Mouse (Mus musculus): Measurements from ENCODE around the gene Nrcam. TPM values are rescaled to one million over a fixed set of nuclear protein-coding genes. Genes with fewer than 3 reads are reported as not detected.

The Nrcam gene
- polyA plus RNA-seq, 1 experiment from 2014 or later, result 0.20 TPM

DNA sequence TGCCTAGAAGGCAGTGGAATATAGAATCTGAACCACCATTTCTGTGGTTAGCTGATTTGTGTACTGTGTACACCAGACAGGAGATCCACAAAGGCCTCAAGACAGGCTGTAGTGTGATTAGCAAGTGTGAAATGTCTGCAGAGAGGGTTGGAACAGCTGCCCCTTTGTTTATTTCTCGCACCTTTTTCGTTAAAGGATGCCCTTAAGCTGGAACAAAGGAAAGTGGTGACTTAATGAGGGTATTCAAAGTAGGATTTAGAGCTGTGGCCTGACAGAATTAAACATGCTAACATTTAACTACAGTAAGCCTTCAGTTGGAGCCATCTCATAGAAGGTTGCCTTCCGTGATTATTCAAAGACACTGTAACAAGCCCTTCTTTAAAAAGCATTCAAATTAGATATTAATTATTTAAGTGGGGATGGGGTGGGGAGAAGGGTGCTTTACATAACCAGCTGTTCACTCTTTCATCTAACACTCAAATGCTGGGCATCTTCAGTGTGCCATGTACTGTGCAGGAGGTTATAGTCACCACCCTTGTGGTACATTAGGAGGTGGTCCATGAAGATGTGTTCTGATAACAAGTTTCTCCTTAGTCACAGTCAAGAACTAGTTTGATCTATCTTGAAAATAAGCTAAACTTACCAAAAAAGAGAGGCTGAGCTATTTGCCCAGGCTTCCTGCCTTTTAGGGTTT, 75.2 kb downstream of the Nrcam start:
- H3K27me3 ChIP-seq, result no peaks in the 10 kb centered on the region
- ATAC-seq (ENCODE audit: insufficient read depth), result no peak
- 38% methylated on average over 3 of the region's 3 CpGs for WGBS (ENCODE audit: insufficient replicate concordance)

DNA sequence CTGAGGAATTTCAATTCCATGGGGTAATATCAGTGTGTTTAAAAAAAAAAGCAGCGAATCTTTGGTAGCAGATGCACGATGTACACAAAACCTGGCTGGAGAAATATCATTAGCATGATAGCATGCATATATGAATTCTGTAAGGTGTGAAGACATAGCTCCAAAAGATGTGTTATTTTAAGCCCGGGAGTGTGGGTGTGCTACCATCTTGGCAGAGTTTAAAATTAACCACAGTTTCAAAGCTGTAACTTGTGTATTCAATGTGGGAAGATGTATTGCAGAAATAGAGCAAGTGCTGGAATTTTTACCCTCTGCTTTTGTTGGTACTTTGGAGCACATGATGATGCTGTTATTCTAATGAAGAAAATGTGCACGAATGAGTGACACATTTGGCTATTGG, 81.1 kb downstream of the Nrcam start:
- ATAC-seq (ENCODE audit: insufficient read depth), result no peak
- Histone ChIP-seq H3K9ac (no peak overlapping the region), H3K4me1 (replicated peaks) (no peaks in the 10 kb centered on the region), H3K4me2 (no peak overlapping the region), H3K9me3 (replicated peaks) (no peaks in the 10 kb centered on the region), H3K27me3 (no peaks in the 10 kb centered on the region), H3K36me3 (replicated peaks) (no peaks in the 10 kb centered on the region), H3K4me3 (replicated peaks) (no peak overlapping the region), H3K27ac (replicated peaks) (no peak overlapping the region)
- WGBS (ENCODE audit: insufficient replicate concordance), result 67% methylated on average over 4 of the region's 4 CpGs

More for the DNA sequence above, 75.2 kb downstream of the Nrcam start:
- Histone ChIP-seq H3K4me3 (replicated peaks) (no peak overlapping the region), H3K27ac (replicated peaks) (no peak overlapping the region), H3K9me3 (replicated peaks) (no peaks in the 10 kb centered on the region), H3K36me3 (replicated peaks) (no peaks in the 10 kb centered on the region), H3K4me2 (no peak overlapping the region), H3K9ac (no peak overlapping the region), H3K4me1 (replicated peaks) (no peaks in the 10 kb centered on the region)

- H3K9me3 ChIP-seq (replicated peaks), result no peaks in the 10 kb centered on the region
- no peaks in the 10 kb centered on the region for H3K4me1 ChIP-seq (replicated peaks)
- ATAC-seq (ENCODE audit: insufficient read depth), result no peak
- no peak overlapping the region for H3K4me3 ChIP-seq (replicated peaks)
- no peaks in the 10 kb centered on the region for H3K27me3 ChIP-seq
- no peaks in the 10 kb centered on the region for H3K36me3 ChIP-seq (replicated peaks)
- no peak overlapping the region for H3K4me2 ChIP-seq
- H3K27ac ChIP-seq (replicated peaks), result no peak overlapping the region
- 35% methylated on average over 3 of the region's 3 CpGs for WGBS (ENCODE audit: insufficient replicate concordance)
- no peak overlapping the region for H3K9ac ChIP-seq
Measured at GRCm38 (mm10) chr12:44411031-44411430, 82.3 kb downstream of the Nrcam start.

- Histone ChIP-seq H3K4me3 (replicated peaks) (no peak overlapping the region), H3K4me2 (no peak overlapping the region), H3K27ac (replicated peaks) (no peak overlapping the region), H3K4me1 (replicated peaks) (no peaks in the 10 kb centered on the region), H3K27me3 (no peaks in the 10 kb centered on the region), H3K36me3 (replicated peaks) (no peaks in the 10 kb centered on the region), H3K9me3 (replicated peaks) (no peaks in the 10 kb centered on the region), H3K9ac (no peak overlapping the region)
- ATAC-seq (ENCODE audit: insufficient read depth), result no peak
- WGBS (ENCODE audit: insufficient replicate concordance), result 51% methylated on average over 4 of the region's 4 CpGs
Measured at GRCm38 (mm10) chr12:44422154-44422866, 93.6 kb downstream of the Nrcam start.

DNA sequence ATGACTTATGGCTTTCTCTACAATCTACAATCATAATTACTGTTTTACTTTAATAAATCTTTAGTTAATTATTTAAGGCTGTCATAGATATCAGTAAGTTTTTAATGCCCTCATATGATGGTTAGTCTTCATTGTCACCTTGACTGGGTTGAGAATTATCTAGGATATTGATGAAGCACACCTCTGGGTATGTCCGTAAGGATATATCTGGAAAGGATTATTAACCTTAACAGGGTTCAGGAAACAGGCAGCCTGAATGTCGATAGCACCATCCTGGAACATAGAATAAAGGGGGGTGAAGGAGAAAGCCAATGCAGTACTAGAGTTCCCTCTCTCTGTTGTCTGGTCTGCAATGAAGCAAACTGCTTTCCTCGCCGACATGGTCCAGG, 94.2 kb downstream of the Nrcam start:
- Histone ChIP-seq H3K27me3 (no peaks in the 10 kb centered on the region), H3K9ac (no peak overlapping the region), H3K4me1 (replicated peaks) (no peaks in the 10 kb centered on the region), H3K4me2 (no peak overlapping the region), H3K27ac (replicated peaks) (no peak overlapping the region), H3K4me3 (replicated peaks) (no peak overlapping the region), H3K9me3 (replicated peaks) (no peaks in the 10 kb centered on the region), H3K36me3 (replicated peaks) (no peaks in the 10 kb centered on the region)
- ATAC-seq (ENCODE audit: insufficient read depth), result no peak
- WGBS (ENCODE audit: insufficient replicate concordance), result 60% methylated on average over 4 of the region's 4 CpGs

DNA sequence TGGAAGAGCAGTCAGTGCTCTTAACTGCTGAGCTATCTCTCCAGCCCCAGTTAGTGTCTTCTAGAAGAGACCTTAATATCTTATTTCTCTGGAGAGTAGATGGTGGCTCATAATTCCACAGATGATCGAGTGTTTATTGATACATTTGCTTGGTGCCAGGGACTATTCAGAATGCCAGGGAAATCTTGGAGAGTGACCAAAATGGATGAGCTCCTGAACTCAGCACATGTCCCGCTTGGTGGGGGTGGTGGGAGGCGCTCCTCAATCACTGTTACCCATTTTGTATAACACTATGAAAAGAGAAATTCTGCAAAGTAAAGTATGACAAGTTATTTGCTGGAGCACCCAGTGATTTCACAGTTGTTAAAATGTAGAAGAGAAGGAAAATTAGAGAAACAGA, 95.3 kb downstream of the Nrcam start:
- H3K36me3 ChIP-seq (replicated peaks), result no peaks in the 10 kb centered on the region
- 46% methylated on average over 3 of the region's 3 CpGs for WGBS (ENCODE audit: insufficient replicate concordance)
- no peak overlapping the region for H3K9ac ChIP-seq
- no peak for ATAC-seq (ENCODE audit: insufficient read depth)
- H3K27me3 ChIP-seq, result no peaks in the 10 kb centered on the region
- no peak overlapping the region for H3K4me2 ChIP-seq
- H3K4me1 ChIP-seq (replicated peaks), result no peaks in the 10 kb centered on the region
- H3K4me3 ChIP-seq (replicated peaks), result no peak overlapping the region
- no peak overlapping the region for H3K27ac ChIP-seq (replicated peaks)
- H3K9me3 ChIP-seq (replicated peaks), result no peaks in the 10 kb centered on the region

- no peak overlapping the region for H3K4me2 ChIP-seq
- H3K9ac ChIP-seq, result no peak overlapping the region
- no peak overlapping the region for H3K27ac ChIP-seq (replicated peaks)
- H3K4me1 ChIP-seq (replicated peaks), result no peaks in the 10 kb centered on the region
- H3K4me3 ChIP-seq (replicated peaks), result no peak overlapping the region
- no peak for ATAC-seq (ENCODE audit: insufficient read depth)
- H3K27me3 ChIP-seq, result no peaks in the 10 kb centered on the region
- WGBS (ENCODE audit: insufficient replicate concordance), result 7% methylated on average over 6 of the region's 6 CpGs
- no peaks in the 10 kb centered on the region for H3K36me3 ChIP-seq (replicated peaks)
- H3K9me3 ChIP-seq (replicated peaks), result no peaks in the 10 kb centered on the region
Measured at GRCm38 (mm10) chr12:44425040-44425439, 96.4 kb downstream of the Nrcam start.

GRCm38 (mm10) chr12:44430335-44430734, 101.7 kb downstream of the Nrcam start:
- no peak overlapping the region for H3K27ac ChIP-seq (replicated peaks)
- H3K4me3 ChIP-seq (replicated peaks), result no peak overlapping the region
- 64% methylated on average over 6 of the region's 6 CpGs for WGBS (ENCODE audit: insufficient replicate concordance)
- H3K4me2 ChIP-seq, result no peak overlapping the region
- no peak overlapping the region for H3K9ac ChIP-seq
- ATAC-seq (ENCODE audit: insufficient read depth), result no peak
- no peaks in the 10 kb centered on the region for H3K27me3 ChIP-seq
- no peaks in the 10 kb centered on the region for H3K4me1 ChIP-seq (replicated peaks)
- H3K36me3 ChIP-seq (replicated peaks), result no peaks in the 10 kb centered on the region
- H3K9me3 ChIP-seq (replicated peaks), result no peaks in the 10 kb centered on the region

GRCm38 (mm10) chr12:44430996-44431395, 102.3 kb downstream of the Nrcam start:
- ATAC-seq (ENCODE audit: insufficient read depth), result no peak
- Histone ChIP-seq H3K4me3 (replicated peaks) (no peak overlapping the region), H3K4me2 (no peak overlapping the region), H3K27me3 (no peaks in the 10 kb centered on the region), H3K9me3 (replicated peaks) (no peaks in the 10 kb centered on the region), H3K9ac (no peak overlapping the region), H3K4me1 (replicated peaks) (no peaks in the 10 kb centered on the region), H3K27ac (replicated peaks) (no peak overlapping the region), H3K36me3 (replicated peaks) (no peaks in the 10 kb centered on the region)
- 69% methylated on average over 7 of the region's 7 CpGs for WGBS (ENCODE audit: insufficient replicate concordance)

DNA sequence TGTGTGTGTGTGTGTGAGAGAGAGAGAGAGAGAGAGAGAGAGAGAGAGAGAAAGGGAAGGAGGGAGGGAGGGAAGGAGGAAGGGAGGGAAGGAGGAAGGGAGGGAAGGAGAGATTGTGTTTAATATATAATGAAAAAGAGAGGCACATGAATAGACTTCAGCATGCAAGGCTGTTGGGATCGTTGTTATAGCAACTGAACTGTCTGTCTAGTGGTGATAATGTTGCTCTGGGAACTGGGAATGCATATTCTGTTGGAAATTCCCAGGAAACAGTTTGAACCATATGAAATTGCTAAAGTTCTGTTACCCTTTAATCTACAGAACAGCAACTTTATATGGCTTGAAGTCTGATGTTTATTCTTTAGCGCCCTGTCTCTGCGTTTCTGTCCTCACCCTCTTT, 104.0 kb downstream of the Nrcam start:
- Histone ChIP-seq H3K9me3 (replicated peaks) (no peaks in the 10 kb centered on the region), H3K4me2 (no peak overlapping the region), H3K27ac (replicated peaks) (no peak overlapping the region), H3K27me3 (no peaks in the 10 kb centered on the region), H3K4me3 (replicated peaks) (no peak overlapping the region), H3K9ac (no peak overlapping the region), H3K4me1 (replicated peaks) (no peaks in the 10 kb centered on the region), H3K36me3 (replicated peaks) (no peaks in the 10 kb centered on the region)
- ATAC-seq (ENCODE audit: insufficient read depth), result no peak
- 72% methylated on average over 3 of the region's 3 CpGs for WGBS (ENCODE audit: insufficient replicate concordance)

DNA sequence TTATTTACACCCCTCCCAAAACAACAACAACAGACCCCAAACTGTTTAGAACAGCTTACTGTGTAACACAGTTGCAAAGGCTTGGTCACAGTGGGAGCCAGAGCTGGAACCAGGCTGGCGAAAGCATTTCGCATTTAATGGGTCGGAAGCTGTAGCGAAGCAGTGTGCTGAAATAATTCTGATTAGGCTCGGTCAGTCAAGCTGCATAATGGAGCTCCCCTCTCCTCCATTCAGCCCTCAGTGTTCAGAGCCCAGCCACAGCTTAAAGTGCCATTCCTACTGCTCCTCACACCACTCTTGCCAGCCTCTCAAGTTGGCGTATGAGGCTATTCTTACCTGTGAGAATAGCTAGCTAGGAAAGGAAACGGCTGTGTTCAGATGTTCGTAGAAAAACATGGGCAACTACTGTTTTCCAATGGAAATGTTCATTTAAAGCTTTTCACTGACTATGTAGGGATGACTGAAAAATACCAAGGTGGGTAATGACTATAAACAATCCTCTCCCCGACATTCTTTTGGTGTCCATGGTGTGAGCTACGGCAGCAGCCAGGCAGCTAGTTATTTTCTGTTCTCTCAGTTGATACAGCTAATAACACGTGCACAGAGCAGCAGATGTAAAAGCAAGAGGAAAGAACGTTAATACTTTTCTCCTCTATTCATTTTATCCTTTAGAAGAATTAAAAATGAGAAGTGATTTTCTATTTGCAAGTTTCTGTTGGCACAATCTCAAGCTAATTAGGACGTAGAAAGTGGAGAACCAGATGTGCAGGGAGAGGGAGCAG, 108.6 kb downstream of the Nrcam start:
- no peaks in the 10 kb centered on the region for H3K4me1 ChIP-seq (replicated peaks)
- no peaks in the 10 kb centered on the region for H3K9me3 ChIP-seq (replicated peaks)
- H3K27me3 ChIP-seq, result no peaks in the 10 kb centered on the region
- H3K27ac ChIP-seq (replicated peaks), result no peak overlapping the region
- no peak overlapping the region for H3K4me3 ChIP-seq (replicated peaks)
- no peaks in the 10 kb centered on the region for H3K36me3 ChIP-seq (replicated peaks)
- H3K9ac ChIP-seq, result no peak overlapping the region
- no peak overlapping the region for H3K4me2 ChIP-seq
- 75% methylated on average over 13 of the region's 13 CpGs for WGBS (ENCODE audit: insufficient replicate concordance)
- ATAC-seq (ENCODE audit: insufficient read depth), result no peak
